Mouse (Mus musculus) c-Kit-negative CD71-positive TER-119-positive erythroid progenitor cells, embryonic 14.5 days (primary cell): ENCODE data around the gene Zbtb9.
A peak's percentile ranks its signal among the peaks of the same experiment; 100 is the strongest.

Experiments used
- DNase-seq: peaks from one replicate; pipeline ENCODE4 v3.0.0-alpha.2; 2013; ENCODE audit warnings: low read depth, low spot score

The Zbtb9 gene

DNA sequence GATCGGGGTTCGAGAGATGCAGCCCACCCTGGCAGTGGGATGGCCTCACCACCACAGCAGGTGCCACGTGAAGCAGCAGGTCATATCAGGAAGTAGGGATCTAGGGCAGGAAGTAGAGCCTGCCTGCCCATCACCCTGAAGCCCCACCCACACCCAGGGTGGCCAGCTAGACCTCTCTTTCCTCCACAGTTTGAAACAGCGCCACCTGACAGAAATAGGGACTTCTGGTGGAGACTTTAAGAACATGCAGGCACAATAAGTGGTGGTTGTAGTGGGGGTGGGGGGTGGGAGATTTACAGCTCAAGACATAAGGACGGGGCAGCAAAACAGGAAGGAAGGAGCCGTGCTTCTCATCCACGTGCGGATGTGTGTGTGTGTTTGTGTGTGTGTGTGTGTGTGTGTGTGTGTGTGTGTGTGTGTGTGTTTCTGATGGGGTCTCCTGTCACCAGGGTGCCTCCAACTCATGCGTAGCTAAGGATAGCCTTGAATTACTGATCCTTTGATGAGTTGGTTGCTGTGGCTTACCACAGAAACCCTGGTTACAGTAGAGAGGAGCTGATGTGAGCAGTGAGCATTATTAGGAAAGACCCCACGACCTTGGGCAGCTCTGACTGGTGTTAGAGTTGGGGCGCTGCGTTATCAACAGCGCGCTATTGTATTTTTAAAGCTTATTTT is 39.2 kb downstream of the Zbtb9 start:
- DNase-seq: no peak

DNA sequence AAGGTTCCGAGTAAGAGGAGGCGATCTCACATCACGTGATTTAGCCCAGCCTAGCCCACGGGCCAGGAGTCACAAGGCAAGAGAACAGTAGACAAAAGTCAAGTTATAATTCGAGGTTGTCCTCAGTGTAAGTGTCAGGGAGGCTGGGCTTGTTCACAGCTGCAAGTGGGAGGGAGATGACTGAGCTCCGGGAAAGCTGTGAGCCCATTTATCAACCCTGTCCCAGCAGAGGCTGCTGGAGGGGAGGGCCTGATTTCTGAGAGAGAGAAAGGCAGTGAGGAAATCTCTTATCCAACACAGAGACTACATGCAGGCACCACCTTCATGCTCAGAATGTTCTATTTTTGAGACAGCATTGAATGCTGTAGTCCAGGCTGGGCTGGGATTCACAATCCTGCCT is 39.9 kb downstream of the Zbtb9 start:
- DNase-seq: no peak

DNA sequence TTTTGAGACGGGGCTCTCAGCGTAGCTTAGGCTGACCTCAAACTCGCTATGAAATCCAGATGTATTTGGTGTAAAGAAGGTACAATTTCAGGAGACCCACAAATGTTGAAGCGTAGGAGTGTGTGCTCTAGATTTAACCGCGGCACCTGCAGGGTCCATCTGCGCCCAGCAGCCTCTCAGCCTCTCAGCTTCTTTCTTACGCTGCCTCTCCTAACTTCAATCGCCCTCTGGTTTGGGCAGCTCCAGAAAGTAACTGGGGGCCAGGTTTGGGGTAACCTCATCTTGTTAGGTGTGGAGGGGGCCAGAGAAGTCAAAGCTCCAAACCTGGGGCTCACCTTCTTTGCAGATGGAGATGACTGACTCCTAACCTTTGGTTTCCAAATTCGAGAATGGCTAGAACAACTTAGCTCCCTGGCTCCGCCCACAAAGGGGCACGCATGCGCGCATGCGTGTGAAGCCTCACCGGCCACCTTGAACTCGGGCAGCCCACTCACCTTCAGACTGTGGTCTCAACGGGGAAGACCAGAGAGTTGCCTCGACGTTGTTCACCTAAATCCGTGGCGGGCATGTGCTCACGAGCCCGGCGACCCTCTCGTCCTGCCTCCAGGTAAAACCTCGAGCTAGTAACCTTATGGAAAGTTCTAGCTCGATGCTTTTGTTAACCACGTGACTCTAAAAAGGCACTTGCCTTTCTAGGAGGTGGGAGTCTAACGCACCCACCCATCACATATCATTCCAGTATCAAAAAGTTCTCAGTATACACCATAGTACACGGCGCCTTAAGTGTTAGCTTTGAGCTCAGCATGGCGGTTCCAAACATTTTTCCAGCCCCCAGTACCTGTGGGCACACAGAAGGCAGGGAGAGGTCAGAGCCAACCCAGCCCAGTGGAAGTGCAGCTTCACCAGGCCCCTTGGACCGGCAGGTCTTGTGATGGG is 44.9 kb downstream of the Zbtb9 start:
- peak; percentile 72 for DNase-seq

DNA sequence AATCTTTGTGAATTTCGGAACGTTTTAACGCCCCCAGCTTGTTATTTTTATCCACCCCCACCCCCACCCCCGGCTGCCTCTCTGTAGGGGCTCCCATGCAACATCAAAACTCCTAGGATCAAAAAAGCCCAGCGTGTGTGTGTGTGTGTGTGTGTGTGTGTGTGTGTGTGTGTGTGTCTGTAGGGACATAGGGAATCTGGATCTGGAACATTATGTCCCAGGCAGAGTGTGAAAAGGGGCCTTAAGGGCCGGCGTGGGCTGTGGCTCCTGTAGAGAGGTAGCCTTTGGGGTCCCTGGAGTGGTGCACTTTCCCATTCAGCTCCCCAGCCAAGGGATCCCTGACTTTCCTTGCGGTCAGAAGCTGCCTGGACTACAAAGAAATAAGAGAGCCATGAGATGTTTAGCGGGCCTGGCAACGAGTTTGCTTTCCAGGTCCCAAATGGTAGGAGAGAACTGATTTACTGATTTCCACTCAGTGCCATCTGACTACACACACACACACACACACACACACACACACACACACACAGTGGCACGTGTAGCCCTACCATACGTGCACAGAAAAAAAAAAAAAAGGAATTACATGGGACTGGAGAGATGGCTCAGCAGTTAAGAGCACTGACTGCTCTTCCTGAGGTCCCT is 45.7 kb downstream of the Zbtb9 start:
- DNase-seq: no peak

DNA sequence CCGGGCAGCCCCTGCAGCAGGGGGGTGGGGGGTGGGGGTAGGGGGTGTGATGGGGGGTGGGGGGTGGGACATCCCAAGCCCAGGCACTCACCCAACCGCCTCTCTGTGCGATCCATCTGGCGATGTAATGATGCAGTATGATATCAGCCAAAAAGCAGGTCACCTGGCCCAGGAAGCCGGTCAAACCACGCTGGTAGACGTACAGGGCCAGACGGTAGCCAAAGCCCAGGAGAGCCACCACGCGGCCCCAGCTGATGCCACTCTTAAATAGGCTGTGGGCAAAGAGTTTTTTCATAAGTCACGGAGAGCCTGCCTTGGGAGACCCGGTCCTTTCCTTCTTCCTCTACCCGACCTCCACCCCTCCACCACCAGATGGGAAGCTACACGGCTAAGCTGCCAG is 48.1 kb downstream of the Zbtb9 start:
- no peak for DNase-seq

DNA sequence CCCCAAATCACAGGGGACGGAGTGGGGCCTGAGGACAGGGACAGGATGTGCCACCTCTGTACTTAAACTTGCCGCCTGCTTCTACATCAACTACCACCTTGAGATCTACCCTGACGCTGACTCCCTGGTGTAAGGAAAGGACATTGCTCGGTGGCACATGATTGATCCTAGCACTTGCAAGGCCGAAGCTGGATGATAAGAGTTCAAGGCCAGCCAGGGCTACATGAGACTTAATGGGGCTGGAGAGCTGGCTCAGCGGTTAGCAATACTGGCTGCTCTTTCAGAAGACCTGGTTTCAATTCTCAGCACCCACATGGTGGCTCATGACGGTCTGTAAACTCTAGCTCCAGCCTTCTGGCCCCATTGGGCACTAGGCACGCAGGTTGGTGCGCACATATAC is 48.8 kb downstream of the Zbtb9 start:
- no peak for DNase-seq

DNA sequence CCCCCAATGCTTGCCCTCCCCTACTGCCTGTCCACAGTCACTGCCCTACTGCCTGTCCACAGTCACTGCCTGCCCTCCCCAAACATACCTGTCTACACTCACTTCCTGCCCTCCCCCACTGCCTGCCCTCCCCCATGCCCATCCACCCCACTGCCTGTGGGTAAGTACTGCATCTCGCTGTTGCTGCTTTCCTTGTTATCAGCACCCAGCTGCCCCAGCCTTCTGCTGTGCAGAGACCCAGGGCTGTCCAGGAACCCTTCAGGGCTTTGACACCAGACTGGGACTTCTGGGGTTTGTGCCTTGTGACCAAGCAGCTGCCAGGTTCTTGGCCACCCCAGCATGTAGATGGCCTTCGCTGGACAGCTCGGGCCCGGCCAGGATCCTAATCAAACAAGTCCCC is 50.4 kb downstream of the Zbtb9 start:
- DNase-seq: no peak

DNA sequence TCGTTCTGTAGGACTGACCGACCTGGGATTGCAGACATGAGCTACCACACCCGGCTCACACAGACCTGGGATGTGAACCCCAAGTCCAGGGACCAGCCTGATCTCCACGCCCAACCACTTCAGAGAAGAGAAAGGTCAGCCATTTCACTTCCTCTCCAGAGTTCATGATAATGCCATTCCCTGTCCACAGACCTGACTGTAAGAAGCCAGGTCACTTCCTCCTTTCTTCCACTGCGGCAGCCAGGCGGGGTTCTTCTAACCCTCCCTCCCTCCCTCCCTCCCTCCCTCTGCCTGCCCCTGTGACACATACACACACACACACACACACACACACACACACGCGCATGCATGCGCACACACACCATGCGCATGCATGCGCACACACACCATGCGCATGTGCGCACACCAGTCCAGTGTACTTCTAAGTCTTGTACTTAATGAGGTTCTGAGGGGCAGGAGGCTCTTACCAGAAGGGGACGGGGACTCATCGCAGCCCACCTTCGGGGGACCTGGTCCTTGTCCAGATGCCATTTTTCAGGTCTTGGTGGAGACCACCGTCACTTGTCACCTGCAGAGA is 52.4 kb downstream of the Zbtb9 start:
- no peak for DNase-seq

DNA sequence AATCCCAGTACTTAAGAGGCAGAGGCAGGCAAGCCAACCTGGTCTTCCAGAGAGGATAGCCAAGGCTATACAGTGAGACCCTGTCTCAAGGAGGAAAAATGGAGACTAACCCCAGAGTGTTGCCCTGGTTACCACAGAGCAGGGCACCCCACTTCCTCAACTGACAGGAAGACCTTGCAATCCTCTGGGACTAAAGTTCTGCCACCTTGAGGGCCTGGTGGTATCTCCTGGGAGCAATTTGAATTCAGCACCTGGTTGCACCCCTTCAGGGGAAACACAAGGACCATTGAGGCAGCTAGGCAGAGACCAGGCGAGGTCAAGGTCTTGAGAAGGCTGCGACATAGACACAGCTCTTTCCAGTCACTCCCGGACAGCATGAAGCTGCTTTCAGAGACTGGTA is 53.0 kb downstream of the Zbtb9 start:
- DNase-seq: no peak

DNA sequence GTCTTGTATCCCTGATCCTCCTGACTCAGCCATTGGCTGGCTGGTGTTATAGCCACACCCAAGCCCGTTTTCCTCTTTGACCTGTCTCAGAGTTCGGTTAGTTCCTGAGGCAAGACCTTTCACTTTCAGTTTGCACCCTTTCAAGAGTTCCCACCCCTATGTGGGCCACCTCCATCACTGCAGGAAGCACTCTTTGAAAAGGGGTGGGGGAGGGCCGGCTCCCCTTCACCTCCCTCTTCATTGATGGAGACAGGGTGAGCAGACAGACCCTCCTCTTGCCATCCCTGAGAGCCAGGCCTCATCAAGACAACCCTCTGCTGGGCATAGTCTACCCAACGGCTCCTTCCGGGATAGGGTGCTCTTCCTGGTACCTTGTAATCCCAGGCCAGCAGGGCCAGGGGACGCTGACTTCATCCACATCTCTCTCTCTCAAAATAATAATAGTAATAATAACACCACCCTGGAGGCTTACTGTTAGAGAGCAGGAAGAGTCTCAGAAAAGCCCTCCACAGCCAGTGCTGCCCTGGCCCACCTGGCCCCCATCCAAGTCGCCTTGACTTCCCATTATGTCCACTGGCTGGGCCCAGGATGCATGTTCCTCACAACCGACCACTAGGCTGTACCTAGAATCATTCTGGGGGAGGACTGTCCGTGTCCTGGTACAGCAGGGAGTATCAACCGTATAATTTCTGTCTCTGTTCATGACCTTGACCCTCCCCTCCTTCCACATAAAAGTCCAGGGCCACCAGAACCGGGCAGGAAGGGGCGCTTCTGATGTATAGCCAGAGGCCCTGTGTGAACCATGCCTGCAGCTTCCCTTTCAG is 54.7 kb downstream of the Zbtb9 start:
- peak; percentile 47 for DNase-seq

DNA sequence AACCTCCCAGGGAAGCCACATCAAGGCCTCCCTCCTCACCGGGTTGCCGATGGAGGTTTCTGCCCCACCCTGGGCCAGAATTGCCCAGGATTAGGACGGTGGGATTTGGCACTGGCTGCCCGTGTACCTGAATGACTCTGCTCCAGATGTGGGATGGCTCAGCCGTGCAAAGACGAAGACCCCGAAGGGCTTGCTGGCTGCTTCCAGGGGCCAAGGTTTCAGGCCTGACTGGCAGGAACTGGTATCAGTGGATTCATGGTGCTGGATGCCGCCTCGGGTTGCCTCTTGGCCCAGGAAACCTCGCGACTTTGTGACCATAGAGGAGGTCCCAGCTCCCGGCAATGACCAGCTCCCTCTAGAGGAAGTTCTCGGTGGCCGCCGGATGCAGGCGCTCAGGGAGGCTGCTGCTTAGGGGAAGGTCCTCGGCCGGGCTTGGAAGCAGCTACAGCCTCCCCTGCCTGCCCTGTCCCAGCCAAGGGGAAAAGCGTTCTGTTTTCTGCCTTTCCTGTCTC is 55.4 kb downstream of the Zbtb9 start:
- DNase-seq: peak; percentile 56

DNA sequence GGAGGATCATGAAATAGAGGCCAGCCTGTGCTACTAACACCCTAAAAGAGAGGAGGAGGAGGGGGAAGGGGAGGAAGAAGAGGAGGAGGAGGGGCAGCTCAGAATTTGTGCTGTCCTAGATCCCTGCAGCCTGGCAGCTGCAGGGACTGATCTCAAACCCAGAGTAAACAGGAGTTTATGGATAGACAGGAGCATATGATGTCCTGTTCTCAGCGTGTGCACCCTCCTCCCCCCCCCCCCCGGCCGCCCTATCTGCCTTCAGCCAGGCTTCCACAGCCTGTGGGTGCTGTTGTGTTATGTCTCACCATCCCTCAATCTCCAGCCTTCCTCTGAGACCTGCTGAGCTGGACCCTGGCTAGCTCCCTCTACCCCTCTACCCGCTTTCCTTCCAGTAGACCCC is 55.9 kb downstream of the Zbtb9 start, which contains the start of gene Bak1:
Bak1 (minus strand) TSS at position 101 of the 400 bp plus-strand sequence.
- DNase-seq: no peak

DNA sequence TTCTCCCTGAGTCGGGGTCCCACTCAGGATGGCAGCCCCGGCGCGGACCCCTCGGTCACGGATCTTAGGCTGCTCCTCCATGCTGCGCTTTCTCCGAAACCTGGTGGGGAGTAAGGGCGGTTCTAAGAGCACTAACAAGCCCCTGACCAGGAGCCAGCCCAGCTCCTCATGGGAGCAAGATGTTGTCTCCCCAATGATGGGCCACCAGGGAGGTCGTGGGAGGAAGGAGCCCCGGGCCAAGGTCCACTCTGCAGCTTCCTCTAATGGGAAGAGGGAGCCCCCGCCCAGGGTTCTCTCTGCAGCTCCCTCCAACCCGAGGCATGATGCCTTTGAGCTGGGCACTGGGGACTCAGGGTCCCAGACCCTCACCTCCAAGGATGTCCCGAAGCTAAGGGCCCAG is 56.5 kb downstream of the Zbtb9 start:
- DNase-seq: no peak

DNA sequence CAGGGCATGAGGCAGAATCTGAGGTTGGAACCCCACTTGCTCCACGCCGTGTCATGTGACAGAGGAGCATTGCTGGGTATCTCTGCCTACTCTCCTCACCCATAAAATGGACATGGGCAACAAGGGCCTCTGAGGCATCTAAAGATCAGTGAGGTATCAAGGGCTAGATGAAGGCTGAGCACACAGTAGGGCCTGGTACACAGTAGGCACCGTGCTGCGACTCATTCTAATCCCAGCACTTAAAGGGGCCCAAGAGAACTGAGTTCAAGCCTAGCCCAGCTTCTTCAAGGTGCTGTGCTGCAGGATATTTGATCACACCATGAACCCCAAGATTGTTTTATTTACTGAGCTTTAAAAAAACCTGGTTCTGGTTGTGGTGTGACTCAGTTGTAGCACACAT is 57.9 kb downstream of the Zbtb9 start:
- no peak for DNase-seq

DNA sequence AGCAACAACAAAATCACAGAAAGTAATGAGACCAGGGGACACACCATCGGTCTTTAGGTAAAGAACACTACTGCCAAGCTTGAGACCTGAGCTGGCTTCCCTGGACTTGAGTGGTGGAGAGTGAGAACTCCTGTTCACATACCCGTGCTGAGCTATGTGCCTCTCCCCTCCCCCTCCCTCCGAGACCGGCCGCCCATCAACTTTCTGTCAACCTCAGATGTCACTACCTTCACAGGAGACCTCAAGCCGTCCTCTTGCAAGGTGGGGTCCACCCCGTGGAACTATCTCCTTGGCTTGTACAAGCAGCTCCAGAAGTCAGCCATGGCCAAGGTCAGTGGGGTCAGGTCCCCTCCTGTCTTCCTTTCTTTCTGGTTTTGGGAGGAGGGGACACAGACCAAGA is 59.4 kb downstream of the Zbtb9 start:
- DNase-seq: no peak

DNA sequence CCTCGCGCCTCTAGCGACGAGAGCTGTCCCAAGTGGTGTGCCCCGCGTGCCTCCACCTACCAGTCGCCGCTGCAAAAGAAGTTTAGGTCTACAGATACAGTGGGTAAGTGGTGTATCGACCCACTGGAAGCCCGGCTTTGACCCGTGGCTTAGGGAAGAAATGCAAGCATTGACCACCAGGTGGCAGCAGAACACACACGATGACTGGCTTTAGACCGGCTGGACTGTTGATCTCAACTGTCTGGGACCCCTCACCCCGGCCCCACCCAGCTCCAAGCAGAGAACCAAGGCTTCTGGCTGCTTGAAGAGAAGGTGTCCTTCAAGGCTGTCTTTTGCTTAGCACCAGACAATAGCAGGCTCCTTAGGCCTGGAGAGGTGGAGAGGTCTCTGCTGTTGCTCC is 59.9 kb downstream of the Zbtb9 start:
- peak; percentile 50 for DNase-seq

DNA sequence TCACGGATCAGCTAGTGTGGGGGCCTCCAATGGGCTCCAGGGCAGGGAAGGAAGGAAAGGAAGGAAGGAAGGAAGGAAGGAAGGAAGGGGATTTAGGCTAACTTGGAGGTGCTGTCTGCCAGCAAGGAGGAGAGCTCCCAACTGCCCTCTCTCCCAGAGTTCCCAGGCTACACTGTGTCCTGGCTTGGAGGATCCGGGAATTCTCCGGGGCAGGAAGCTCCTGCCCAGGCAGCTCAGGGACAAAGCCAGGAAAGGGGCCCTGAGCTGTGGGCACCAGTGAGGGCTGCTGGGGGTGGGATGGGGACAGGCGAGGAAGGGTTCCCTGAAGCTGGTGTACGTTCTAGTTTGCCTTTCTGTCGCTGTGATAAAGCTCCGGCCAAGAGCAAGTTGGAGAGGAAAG is 63.5 kb downstream of the Zbtb9 start:
- no peak for DNase-seq

DNA sequence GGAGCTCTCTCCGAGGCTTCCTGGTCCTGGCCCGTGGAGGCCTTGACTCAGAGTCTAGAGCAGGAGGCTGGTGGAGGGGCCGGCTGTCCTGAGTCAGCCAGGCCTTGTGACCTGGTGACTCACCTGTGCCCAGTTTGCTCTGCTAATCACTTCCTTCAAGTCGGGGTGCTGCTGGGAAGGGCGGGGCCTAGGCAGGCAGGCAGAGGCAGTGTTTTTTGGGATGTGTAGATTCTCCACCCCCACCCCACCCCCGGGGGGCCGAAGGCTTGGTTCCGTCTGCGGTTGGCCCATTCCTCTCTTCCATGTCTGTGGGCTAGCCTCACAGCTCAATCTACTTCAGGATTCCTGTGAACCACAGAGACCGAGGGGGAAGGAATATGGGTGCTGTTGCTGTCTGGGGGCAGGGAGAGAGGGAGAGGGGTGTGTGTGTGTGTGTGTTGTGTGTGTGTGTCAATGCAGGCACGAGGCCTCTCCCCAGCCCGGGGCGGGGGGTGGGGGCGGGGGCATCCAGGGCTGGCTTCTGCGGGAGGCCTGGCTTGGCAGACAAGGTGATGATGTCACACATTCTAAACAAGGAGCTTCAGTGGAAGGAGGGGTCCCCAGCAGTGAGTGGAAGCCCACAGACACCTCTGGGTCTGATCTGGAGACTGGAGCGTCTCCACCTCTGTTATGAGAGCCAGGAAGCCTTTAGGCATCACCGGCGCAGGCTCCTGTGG is 65.5 kb downstream of the Zbtb9 start:
- DNase-seq: no peak

DNA sequence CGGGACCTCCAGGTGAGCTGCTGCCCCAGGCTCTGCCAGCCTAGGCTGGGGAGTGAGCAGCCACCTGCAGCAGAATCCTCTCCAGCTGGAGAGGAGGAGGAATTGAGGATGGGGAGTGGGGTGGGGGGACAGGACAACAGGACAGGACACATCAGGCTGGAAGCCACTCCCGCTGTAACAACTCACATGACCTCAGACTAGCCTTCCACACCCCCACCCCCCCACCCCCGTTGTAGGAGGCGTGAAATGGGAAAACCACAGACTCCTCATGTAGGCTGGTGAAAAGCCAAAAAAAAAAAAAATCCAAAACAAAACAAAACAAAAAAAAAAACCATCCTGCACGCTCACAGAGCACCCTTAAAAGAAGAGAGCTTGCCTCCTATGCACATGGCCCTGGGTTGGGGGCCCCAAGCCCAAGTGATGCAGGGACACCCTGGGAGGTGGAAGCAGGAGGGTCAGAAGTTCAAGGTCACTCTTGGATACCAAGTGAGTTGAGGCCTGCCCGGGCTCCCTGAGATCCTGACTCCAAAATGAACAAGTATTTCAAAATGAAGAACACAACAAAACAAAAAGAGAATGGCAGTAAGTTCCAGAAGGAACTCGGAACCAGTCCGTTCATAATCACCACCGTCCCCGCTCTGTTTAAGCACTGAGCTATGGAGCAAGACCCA is 66.6 kb downstream of the Zbtb9 start:
- DNase-seq: no peak
